Mouse (Mus musculus) kidney, postnatal 10 days (tissue): ENCODE measurements around the gene Grcc10.

Experiments used
- DNase-seq: peaks from one replicate; pipeline ENCODE4 v3.0.0; 2021; ENCODE audit warnings: mixed read lengths

The Grcc10 gene

DNA sequence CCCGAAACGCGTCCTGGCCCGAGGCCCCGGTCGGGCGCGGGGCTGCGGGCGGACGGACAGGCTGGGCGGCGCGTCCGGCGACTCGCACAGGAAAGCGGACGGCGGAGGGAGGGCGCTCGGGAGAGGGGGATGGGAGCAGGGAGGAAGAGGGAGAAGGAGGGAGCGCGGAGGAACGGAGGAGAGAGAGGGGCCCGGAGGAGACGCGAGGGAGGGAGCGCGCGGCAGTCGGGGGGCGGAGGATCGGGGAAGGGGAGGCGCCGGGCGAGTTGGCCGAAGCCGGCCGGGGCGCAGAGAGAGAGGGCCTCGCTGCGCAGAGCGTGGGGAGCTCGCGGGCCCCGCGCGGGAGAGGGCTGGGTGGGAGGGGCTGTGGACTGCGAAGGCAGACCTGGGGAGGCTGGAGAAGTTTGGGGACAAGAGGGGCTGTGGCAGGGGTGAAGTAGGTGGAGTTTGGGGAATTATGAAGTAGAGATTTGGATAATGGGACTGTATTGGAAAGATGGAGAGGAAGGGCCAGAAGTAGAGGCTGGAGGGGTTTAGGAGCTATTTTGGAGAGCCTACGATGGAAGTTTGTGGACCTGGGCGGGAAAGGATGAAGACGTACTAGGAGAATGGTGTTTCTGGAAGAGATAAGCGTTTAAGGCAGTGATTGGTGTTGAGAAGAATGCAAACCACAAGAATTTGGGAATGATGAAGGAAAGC is 15.6 kb upstream of the Grcc10 start:
- peak; percentile 93 for DNase-seq

DNA sequence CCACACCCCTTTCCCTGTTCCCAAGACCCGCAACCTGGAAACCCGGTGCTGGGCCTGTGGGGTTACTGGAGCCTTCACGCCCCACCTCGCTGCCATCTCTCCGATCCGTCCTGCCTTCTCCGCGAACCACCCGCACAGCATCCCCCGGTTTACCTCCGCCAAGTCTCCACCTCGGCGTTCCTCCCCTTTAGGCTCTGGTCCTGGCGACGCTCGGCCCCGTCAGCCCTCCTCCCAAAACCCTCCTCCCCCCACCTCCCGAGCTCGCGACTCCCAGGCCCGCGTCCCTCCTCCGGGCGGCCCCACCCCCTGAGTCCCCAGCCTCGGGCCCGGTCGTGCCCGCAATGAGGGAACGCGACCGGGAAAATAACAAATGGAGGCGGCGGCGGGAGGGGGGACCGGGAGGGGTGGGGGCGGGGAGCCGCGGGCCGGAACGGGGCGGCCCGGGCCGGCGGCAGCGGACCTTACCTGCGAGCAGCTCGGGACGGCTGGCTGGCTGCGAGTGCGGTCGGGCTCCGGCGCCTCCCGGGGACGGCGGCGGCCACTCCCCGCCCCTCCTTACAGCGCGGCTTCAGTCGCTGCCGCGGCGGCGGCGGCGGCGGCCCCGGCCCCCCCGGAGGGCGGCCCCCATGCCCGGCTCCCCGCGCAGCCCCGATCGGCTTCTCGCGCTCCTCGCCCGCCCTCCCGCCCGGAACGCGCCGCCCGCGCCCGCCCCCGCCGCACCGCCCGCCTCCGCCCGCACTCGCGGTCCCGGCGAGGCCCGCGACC is 14.8 kb upstream of the Grcc10 start, which contains the start of the genes Gm45234 and Atn1:
Gene Gm45234, minus strand, starts transcription at position 191 of the 765 bp plus-strand sequence.
Gene Atn1, minus strand, starts transcription at position 694 of the 765 bp plus-strand sequence.
- DNase-seq, result peak; percentile 87

DNA sequence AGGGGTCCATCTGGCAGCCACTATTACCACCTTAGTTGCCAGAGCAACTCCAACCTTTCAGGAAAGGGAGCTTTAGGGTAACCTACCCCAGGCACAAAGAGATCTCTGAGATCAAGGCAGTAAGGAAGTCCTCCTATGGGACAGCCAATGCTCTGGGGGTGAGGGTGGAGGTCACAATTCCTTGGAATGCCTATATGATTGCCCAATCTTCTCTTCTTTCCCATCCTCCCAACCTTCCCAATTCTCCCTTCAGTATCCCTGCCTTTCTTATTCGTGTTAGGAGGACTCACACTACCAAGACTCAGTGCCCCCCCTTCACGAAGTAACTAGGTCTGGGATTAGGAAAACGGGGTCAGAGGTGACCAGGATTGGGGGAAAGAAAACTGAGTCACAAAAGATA is 14.1 kb upstream of the Grcc10 start:
- no peak for DNase-seq

DNA sequence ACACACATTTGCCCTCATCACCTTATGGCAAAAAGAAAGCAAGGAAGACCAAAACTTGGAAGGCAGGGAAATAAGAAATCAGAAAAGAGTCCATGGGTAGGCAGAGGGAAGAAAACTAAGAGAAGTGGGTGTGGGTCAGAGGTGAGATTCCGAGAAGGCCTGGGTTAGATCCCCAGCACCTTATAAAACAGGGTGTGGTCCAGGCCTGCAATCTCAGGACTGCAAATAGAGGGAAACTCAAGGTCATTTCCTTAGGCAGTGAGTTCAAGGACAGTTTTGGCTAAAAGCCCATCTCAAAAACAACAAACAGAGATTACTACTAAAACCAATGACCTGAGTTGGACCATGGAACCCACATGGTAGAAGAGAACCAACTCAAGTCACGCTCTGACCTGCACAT is 12.7 kb upstream of the Grcc10 start:
- DNase-seq, result no peak

DNA sequence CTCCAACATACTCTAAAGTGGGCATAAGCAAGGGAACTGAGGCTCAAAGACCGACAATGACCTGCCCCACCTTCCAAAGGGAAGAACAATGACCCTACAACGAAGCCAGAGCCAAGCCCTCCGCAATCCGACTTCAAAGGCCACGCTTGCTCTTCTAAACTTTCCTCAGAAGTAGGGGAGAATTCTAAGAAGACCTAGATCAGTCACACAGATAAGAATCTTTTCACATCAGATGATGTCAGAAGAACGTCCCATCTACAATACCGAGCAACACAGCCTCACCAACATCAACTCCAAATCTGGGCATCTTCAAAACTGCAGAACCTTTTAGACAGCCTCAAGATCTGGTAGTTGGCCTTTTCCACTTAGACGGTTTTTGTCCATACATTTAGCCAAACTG is 9.2 kb upstream of the Grcc10 start:
- no peak for DNase-seq

DNA sequence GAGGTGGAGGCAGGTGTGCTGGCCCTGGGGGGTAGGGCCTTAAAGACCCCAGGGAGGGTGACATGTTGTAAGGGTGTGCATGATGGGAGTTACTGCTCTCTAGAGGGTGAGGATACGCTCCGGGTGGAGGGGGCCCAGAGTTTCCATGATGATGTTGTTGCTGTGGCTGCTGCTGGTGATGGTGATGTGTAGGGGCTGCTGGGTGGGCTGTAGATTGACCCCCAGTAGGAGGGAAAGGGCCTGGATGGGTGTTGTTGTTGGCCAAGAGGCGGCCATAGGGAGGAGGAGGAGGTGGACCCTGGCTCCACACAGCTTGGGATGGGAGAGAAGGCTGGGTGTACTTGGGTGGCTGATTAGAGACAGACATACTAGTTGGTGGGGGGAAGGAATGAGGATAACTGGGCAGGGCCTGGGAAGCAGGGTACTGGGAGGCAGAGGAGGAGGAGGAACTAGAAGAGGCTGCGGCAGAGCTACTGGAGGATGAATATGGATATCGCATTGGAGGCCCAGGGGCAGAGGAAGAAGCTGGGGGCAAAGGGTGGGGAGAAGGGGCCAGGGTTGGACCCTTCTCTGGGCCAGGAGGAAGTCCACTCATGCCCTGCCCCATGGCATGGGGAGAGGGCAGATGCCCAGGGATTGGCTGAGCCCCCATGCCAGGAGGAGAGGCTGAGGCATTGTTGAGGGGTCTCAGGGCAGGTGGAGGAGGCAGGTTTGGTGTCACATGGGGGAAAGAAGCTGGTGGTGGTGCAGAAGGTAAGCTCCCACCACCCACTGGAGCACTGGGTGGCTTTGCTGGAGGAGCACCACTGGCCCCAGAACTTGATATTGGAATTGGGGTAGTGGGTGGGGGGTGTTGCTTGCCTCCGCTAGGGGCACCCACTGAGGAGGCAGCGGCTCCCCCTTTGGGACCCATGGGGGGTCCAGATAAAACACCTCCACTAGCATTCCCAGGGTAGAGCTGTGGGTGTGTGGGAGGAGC is 5.8 kb upstream of the Grcc10 start:
- DNase-seq, result no peak

DNA sequence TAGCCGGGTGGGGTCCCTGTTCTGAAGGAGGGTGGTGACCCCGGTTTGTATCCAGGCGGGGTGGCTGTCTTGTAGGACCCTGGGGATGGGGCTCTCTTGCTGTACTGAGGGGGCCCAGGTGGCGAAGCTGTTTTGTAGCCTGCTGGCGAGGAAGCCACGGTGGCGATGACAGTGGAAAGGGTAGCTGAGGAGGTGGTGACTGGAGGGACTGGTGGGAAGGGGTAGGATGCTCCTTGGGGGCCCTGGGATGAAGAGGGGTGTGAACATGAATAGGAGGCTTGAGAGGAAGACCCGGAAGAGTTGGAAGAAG is 5.1 kb upstream of the Grcc10 start:
- no peak for DNase-seq

DNA sequence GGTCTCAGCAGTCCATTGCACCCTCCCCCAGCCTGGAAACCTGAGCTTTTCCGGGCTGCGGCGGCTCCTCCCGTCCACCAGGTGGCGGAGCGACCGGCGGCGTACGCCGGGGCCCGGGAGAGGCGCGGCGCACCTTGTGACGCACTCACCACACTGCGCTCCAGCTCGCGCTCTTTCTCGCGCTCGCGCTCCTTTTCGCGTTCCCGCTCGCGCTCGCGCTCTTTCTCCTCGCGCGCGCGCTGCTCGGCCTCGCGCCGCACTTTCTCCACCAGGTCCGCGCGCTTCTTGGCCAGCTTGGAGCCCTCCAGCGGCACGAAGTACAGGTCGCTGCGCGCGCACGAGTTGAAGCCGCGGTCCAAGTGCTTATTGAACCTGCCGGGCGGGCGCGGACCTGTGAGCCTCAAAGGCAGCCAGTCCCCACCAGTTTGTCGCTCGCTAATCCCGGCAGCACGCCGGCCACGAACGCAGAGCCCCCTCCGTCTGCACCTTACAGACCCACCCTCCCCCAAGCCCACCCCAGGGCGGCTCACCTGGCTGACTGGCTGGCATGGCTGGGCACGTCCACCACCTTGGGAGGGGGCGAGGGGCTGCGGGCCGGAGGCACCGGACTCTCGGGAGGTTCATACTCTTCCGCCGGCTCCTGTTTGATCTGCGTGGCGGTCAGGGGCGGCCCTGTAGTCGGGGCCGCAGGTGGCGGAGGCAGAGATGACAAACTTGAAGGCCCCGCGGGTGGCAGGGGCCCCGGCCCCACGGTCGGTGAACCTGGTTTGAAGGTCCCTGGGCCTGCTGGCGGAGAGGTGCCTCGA is 4.5 kb upstream of the Grcc10 start:
- peak; percentile 95 for DNase-seq

DNA sequence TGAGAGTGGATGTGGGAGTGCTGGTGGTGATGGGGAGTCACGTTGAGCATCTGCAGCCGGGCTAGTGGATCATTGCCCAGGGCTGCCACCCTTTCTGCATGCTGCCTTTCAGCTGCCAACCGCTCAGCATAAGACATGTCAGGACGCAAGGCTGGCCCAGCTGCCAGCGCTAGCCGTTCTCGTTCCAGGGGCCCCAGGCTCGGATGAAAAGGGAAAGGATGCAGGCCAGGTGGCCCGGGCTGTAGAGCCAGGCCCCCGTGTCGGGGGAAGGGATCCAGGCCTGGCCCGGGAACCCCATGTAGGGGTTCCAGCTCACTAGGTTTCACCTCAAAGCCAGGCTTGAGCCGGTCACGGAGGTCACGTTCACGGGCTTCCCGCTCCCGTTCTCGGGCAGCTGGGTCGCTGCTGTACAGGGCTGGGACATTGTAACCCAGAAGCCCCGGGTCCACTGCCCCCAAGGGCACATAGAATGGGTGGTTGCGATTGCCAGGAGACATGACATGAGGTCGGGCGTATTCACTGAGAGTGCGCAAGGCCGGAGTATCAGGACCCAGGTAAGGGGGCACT is 3.7 kb upstream of the Grcc10 start:
- DNase-seq, result peak; percentile 56

DNA sequence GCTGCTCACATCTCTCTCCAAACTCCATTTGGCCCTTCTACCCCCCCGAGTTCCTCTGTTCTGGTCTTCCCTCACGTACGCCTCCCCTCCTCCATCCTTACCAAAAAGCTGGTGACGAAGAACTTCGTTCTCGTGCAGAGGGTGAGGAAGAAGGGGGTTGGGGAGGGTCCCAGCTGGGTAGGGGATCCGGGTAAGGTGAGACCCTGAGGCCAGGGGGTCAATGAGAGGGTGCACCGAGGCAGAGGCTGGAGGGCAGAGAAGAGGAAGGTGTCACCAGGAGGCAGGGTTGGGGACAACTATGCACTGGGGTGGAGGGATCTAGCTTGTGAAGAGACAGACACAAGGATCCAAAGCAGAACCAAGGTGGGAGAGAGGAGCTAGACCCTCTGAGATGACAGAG is 2.5 kb upstream of the Grcc10 start:
- DNase-seq, result no peak

DNA sequence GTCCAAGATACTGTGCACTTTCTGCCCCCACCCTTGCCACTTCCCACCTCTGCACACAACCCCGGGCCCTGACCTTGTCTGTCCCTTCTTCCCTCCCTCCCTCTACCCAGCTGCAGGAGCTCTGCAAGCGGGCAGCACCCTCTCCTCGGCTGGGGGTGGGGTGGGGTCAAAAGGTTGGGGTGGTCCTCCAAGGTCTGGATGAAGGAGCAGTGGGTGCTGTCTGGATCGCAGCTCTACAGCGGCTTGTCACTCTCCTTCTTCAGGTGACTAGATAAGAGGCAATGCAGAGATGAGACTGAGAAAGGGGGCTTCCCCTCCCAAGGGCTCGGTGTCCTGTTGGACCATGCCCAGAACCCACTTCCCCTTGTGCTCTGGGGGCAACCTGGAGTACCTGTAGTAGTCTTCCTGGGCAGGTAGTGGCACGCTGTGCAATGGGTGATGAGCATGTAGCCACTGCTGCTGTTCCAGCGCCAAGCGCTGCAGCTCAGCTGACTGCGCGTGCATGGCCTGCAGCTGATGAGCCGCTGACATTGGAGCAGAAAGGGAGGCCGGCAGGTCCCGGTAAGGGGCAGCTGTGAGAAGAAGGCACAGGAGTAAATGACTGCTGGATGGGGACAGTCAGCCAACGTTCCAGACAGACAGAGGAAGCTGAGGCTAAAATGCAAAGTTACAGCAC is 1.8 kb upstream of the Grcc10 start:
- peak; percentile 43 for DNase-seq

DNA sequence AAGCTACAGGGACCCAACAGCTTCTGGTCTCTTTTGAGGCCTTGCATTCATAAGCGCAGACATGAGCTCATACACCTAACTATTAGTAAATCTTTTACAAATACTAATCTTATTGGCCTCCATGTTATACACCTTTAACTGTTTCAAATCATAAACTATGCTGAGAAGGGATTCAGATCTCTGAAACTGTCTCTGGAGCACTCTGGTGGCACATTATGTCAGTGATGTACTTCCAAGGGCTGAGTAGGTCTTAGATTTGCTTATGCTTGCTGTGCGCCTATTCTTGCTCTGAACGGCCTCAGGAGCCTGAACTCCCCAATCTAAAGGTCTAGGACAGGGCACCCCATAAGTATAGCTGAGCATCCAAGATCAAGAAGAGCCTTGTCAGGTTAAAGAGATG is 668 bp upstream of the Grcc10 start:
- DNase-seq, result no peak

DNA sequence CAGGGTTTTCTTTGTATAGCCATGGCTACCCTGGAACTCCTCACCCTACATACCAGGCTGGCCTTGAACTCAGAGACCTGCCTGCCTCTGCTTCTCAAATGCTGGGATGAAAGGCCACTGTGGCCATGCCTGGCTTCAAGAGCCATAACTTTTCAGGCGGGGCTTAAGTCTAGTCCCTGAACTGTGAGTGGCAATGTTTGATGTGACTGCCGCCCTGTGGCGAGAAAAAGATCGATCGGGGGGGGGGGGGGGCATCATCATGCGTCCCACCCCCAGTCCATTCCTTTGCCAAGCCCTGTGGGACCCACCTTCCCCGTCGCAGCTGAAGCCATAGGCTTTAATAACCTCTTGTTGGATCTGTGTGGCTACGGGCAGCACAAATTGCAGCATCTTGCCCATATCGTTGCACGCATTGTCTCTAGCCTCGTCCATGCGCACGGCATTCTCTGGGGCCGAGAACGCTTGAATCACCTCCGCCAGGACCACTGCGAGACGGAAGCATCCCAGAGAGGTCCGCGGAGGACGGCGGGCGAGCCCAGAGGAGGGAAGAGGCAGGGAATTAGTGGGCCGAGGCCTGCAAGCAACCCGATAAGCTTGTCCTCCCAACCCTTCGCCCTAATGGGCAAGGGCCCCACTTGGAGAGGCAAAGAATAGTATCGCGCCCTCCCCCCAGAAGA is 825 bp downstream of the Grcc10 start:
- DNase-seq, result peak; percentile 70

DNA sequence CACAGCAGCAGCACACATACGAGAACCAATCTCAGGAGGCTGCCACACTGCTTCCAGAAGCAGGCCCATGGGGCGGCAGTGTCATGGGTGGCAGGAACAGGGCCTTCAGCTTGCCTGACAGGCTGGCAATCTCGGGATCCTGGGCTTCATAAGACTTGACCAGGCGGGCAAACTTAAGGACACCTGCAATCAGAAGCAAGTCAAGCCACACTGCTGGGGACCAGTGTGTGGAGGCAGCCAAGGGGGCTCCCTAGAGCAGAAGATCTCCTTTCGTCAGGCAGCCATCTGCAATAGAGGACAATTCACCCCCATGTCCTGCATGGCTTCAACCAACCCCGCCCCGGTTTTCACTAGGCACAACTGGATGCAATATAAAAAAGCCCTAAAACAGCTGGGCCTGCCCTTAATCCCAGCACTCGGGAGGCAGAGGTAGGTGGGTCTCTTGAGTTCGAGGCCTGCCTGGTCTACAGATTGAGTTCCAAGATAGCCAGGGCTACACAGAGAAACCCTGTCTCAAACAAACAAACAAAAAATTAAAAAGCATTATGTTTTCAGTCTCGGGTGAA is 1.9 kb downstream of the Grcc10 start:
- no peak for DNase-seq

DNA sequence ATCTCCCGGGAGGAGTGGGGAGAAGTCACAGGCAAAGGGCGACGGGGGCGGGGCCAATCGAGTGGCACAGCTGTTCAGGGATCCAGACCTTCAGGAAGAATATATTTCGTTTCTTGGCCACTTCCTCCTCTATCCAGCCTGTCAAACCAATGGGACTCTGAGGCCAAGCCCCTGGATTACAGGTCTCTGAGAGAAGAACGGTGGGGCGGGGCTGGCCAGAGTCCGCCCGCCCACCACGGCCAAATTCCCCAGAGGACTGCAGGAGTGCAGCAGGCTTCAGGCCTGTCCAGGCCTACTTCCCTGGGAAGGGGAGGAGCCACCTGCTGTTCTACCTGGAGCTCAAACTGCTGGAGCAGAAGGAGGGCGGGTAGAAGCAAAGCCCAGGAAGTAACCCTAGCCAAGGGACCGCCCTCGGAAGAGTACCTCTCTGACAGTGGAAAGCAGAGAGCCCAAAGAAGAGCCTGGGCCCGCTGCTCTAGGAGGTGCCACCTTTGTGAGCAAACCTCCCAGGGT is 2.6 kb downstream of the Grcc10 start, which contains the start of gene Ptpn6:
Gene Ptpn6, minus strand, starts transcription at position 204 of the 513 bp plus-strand sequence.
- peak; percentile 89 for DNase-seq

DNA sequence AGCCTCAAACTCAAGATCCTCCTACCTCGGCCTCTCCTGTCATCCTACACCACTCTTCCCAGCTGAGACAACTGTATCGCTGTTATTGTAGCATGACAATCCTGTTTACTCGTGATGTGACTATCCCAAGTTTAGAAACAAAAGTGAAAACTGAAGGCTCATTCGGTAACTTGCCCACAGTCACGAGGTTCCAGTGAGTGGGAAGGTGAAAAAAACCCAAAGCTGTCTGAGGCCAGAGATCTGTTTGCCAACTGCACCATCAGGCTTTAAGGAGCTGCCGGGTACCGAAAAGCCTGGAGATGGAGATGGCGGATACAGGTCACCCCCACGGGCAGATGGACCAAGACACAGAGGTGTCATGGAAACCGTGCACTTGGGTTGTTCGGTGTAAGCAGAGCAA is 4.1 kb downstream of the Grcc10 start:
- no peak for DNase-seq

DNA sequence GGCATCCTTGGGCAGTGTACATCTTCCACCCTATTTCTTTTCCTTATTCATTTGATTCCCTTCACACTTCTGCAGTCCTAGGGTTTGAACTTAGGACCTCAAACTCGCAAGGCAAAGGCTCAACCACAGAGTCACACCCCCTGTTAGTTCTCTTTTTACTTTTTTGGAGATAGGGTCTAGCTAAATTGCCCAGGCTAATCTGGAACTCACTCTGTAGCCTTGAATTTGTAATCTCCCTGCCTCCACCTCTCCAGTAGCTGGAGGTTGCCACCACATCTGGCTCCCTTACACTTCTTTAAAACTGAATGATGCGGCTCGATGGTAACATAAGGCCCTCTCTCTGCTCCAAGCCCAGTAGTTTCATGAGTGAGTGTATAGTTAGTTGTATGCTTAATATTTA is 6.8 kb downstream of the Grcc10 start:
- no peak for DNase-seq

DNA sequence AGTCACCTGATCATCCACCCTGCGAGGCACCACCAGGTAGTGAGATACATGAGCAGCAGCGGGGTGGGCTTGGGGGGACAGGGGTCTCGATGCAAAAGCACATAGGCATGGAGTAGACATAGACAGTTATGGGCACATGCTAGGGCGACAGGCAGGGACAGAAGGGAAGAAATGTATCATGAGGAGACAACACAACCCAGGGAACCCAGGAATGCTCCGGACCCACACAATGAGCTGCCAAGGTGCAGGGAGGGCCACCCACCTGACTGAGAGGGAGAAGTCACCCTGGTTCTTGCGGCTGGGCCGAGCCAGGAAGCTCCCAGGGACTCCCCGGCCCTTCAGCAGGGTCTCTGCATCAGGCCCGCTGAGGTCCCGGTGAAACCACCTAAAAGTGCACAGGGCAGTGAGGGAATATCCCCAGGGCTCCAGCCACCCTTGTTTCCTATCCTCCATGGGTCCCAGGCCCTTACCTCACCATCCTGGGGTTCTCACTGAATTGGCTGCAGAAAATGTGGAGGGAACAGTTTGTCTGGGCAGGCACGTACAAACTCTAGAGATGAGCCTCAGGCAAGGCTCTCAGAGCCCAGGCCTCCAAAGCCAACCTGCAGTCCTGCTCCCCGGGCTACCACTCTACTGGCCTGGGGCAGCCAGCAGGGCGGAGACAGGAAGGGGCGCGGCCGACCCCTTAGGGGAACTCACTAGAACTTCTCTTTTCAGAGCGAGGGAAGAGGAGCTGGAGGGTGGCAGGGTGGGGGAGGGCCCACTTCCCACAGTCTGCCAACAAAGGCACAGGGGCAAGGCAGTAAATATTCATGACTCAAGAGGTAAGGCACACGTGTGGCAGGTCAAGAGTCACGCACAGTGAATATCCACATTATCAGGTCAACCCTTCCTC is 8.5 kb downstream of the Grcc10 start:
- no peak for DNase-seq

DNA sequence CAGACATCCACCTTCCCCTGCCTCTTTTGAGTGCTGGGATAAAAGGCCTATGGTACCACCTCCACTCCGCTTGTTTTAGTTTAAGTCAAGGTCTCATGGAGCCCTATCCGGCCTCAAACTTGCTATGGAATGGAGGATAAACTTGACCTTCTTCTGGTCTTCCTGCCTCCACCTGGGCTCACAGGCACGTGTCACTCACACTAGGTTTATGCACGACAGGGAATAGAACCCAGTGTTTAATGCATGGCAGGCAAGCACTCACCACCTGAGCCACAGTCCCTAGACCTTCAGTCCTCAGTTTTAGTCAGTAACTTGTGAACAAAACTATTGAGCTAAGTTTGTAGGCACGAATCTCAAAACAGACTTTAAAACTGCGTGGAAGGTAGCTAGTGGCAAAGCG is 10.1 kb downstream of the Grcc10 start:
- DNase-seq, result no peak
